Comparison of ENCODE assay signal across 17 mouse cellular contexts in the genomic region with DNA sequence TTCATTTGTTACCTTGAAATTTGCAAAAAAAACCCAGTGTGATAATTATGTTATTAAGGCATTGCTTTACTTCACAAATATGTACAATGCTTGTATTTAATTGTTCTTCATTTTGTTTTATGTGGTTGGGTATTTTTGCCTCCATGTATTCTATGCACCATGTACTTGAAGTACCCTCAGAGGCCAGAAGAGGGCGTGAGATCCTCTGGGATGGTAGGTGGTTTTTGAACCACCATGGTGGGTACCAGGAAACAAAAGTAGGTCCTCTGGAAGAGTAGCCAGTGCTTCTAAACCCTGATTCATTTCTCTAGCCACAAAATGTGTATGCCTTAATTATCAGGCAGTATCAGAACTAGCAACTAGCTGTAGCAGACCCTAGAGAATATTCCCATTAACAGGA. TPM values are rescaled to one million over a fixed set of nuclear protein-coding genes. Genes with fewer than 3 reads are reported as not detected.
A peak's percentile ranks its signal among the peaks of the same experiment; 100 is the strongest.
DNase-seq lines count a peak whose midpoint lies in the region; ATAC-seq and TF ChIP-seq lines count a peak whose summit lies in the region.
"Had no signal": no experiment of that assay in that cellular context is flagged by ENCODE, and none has a peak within 500 bp of the region (broad histone marks: within the 10 kb centered on the region; RNA-seq: fewer than 3 reads in every experiment).

No protein-coding gene starts in this region.

- no peak overlapping the region for H3K4me2 ChIP-seq in lung, embryonic 14.5 days
- H3K4me2 ChIP-seq: embryonic facial prominence, embryonic 12.5 days; hindbrain, embryonic 15.5 days; kidney, embryonic 15.5 days; liver, embryonic 13.5 days had no signal

- DNase-seq in cerebellum, adult 2 months = no peak
- DNase-seq in cerebellum, postnatal 4 days (ENCODE audit: low spot score in 2 of 2) = no peak
- DNase-seq in lung, embryonic 14.5 days = no peak
- no peak for DNase-seq in lung, adult 2 months
- peak; percentile 20 for DNase-seq in ES-CJ7 (ENCODE audit: low read depth, low spot score)
- DNase-seq in left cerebral cortex, postnatal 14 days (ENCODE audit: low spot score in 2 of 2) = no peak
- no peak for DNase-seq in heart, postnatal 36 days
- DNase-seq: adrenal gland, adult 2 months; heart, adult 18-20 months; layer of hippocampus, adult 9-11 months; liver, embryonic 13.5 days; right cerebral cortex, adult 18-20 months had no signal

- no peaks in the 10 kb centered on the region for H3K9me3 ChIP-seq in lung, embryonic 14.5 days (ENCODE audit: low read depth, low read length)
- H3K9me3 ChIP-seq: embryonic facial prominence, embryonic 12.5 days; forebrain, embryonic 10.5 days; hindbrain, embryonic 15.5 days; kidney, embryonic 15.5 days; liver, embryonic 13.5 days had no signal

- no peaks in the 10 kb centered on the region for H3K27me3 ChIP-seq in cerebellum, adult 2 months (ENCODE audit: control insufficient read depth, insufficient read depth, low read length)
- no peaks in the 10 kb centered on the region for H3K27me3 ChIP-seq in lung, embryonic 14.5 days (ENCODE audit: insufficient read depth, low read length)
- H3K27me3 ChIP-seq: embryonic facial prominence, embryonic 12.5 days; hindbrain, embryonic 15.5 days; kidney, embryonic 15.5 days; liver, embryonic 13.5 days had no signal

- no peak overlapping the region for H3K27ac ChIP-seq in cerebellum, adult 2 months (ENCODE audit: insufficient read depth, low read length)
- H3K27ac ChIP-seq in lung, embryonic 14.5 days (ENCODE audit: low read depth) = no peak overlapping the region
- H3K27ac ChIP-seq: embryonic facial prominence, embryonic 12.5 days; forebrain, embryonic 10.5 days; hindbrain, embryonic 15.5 days; kidney, embryonic 15.5 days; liver, embryonic 13.5 days had no signal

- no peak for TF ChIP-seq POLR2A in cerebellum, adult 2 months (IDR thresholded peaks at IDR 0.05; ENCODE audit: borderline replicate concordance, insufficient read depth, low read length)
- TF ChIP-seq POLR2A in lung, adult 2 months (IDR thresholded peaks at IDR 0.05; ENCODE audit: borderline replicate concordance, extremely low read depth, low read depth, low read length) = no peak

- no peaks in the 10 kb centered on the region for H3K4me1 ChIP-seq in cerebellum, adult 2 months (ENCODE audit: control insufficient read depth, insufficient read depth, low read length)
- no peaks in the 10 kb centered on the region for H3K4me1 ChIP-seq in lung, embryonic 14.5 days (ENCODE audit: insufficient read depth)
- no peaks in the 10 kb centered on the region for H3K4me1 ChIP-seq in lung, adult 2 months (ENCODE audit: control insufficient read depth, insufficient read depth, low read length)
- H3K4me1 ChIP-seq: embryonic facial prominence, embryonic 12.5 days; forebrain, embryonic 10.5 days; hindbrain, embryonic 15.5 days; kidney, embryonic 15.5 days; liver, embryonic 13.5 days had no signal

- H3K36me3 ChIP-seq in lung, embryonic 14.5 days (ENCODE audit: insufficient read depth) = no peaks in the 10 kb centered on the region
- H3K36me3 ChIP-seq: embryonic facial prominence, embryonic 12.5 days; forebrain, embryonic 10.5 days; hindbrain, embryonic 15.5 days; kidney, embryonic 15.5 days; liver, embryonic 13.5 days had no signal

- ATAC-seq in lung, embryonic 14.5 days (ENCODE audit: insufficient read depth) = no peak
- ATAC-seq in neutrophil, adult 5-6 weeks (ENCODE audit: extremely low read depth, insufficient number of reproducible peaks, low FRiP score, poor library complexity, severe bottlenecking) = 0 out of 2 replicates have a peak, but pooled peaks have one; percentile 58

- no peak overlapping the region for H3K4me3 ChIP-seq in cerebellum, adult 2 months (replicated peaks; ENCODE audit: insufficient read depth, low read depth, low read length)
- no peak overlapping the region for H3K4me3 ChIP-seq in lung, embryonic 14.5 days (ENCODE audit: low read depth, low read length)
- no peak overlapping the region for H3K4me3 ChIP-seq in lung, adult 2 months (replicated peaks; ENCODE audit: extremely low read depth, low read depth, low read length)
- H3K4me3 ChIP-seq: embryonic facial prominence, embryonic 12.5 days; forebrain, embryonic 10.5 days; hindbrain, embryonic 15.5 days; kidney, embryonic 15.5 days; liver, embryonic 13.5 days had no signal

- 0 out of 2 replicates have a peak, but pooled peaks have one; percentile 21 for TF ChIP-seq CTCF in cerebellum, adult 2 months (IDR thresholded peaks at IDR 0.05; ENCODE audit: borderline replicate concordance, insufficient read depth, low read depth, low read length)
- TF ChIP-seq CTCF in lung, embryonic 14.5 days (IDR thresholded peaks at IDR 0.05; ENCODE audit: low read depth) = 0 out of 2 replicates have a peak, but pooled peaks have one; percentile 8
- no peak; the same call in 1 of the 2 replicates for TF ChIP-seq CTCF in lung, adult 2 months (IDR thresholded peaks at IDR 0.05; ENCODE audit: insufficient read depth, low read length)

- no peak overlapping the region for H3K9ac ChIP-seq in lung, embryonic 14.5 days
- H3K9ac ChIP-seq: embryonic facial prominence, embryonic 12.5 days; hindbrain, embryonic 15.5 days; kidney, embryonic 15.5 days; liver, embryonic 13.5 days had no signal

- intact Hi-C loops in left cerebral cortex, postnatal 14 days (cut with DNase I) = no loop called here
- intact Hi-C loops in heart, postnatal 36 days (cut with DNase I) = no loop called here

- WGBS in cerebellum, adult 2 months = 48% methylated on average over 1 of the region's 1 CpGs
- WGBS in lung, embryonic 14.5 days = 27% methylated on average over 1 of the region's 1 CpGs
- WGBS in lung, adult 2 months = 31% methylated on average over 1 of the region's 1 CpGs

RNA-seq across cellular contexts. Expression of gene Pkib, which starts 47.9 kb away (rescaled TPM):
- 89.3 and 98.1 TPM in 2 replicates for polyA plus RNA-seq in cerebellum, adult 2 months (2012; rRNA removed)
- polyA plus RNA-seq in lung, embryonic 14.5 days (2014; fragmentation: Nextera tagmentation; extraction: Ambion mirVana) = 1.4 and 1.9 TPM in 2 replicates
- 2.1 TPM in 2 replicates for polyA plus RNA-seq in lung, adult 2 months (2012; rRNA removed)
- 26.8 and 35.8 TPM in 2 replicates for total RNA-seq in neutrophil, adult 5-6 weeks (2017)
- total RNA-seq in left cerebral cortex, postnatal 14 days (2021) = 10 to 100 TPM in 1 of 2 experiments, 1 to 10 TPM in 1; 8.2 to 12.9 TPM
- total RNA-seq in heart, postnatal 36 days (2021) = under 1 TPM; 0.31 to 0.79 TPM

RNA-seq across cellular contexts. Expression of gene Serinc1, which starts 51.6 kb away (rescaled TPM):
- polyA plus RNA-seq in cerebellum, adult 2 months (2012; rRNA removed) = 581 and 607 TPM in 2 replicates
- 138 and 142 TPM in 2 replicates for polyA plus RNA-seq in lung, embryonic 14.5 days (2014; fragmentation: Nextera tagmentation; extraction: Ambion mirVana)
- 58.1 and 75.5 TPM in 2 replicates for polyA plus RNA-seq in lung, adult 2 months (2012; rRNA removed)
- total RNA-seq in neutrophil, adult 5-6 weeks (2017) = 133 and 137 TPM in 2 replicates
- 100 to 1,000 TPM; 964 to 993 TPM for total RNA-seq in left cerebral cortex, postnatal 14 days (2021)
- total RNA-seq in heart, postnatal 36 days (2021) = 100 to 1,000 TPM; 282 to 310 TPM

Comparison
In these comparisons a context has a peak if more than half of its experiments do, and no peak if none do; other contexts are left out.
1. RNA of gene Pkib, which starts 47.9 kb away (total RNA-seq): 26.8 to 35.8 TPM in neutrophil, adult 5-6 weeks and 8.2 to 12.9 TPM in left cerebral cortex, postnatal 14 days; 0.31 to 0.79 TPM in heart, postnatal 36 days; every median in the first group is over 4 times any median in the second.